Mouse (Mus musculus) c-Kit-positive CD71-positive TER-119-positive erythroid progenitor cells, embryonic 14.5 days (primary cell): ENCODE results near the gene Afap1.

Experiments
- DNase-seq: peaks from one replicate; pipeline ENCODE4 v3.0.0-alpha.2; 2013; ENCODE audit warnings: low spot score

The Afap1 gene

DNA sequence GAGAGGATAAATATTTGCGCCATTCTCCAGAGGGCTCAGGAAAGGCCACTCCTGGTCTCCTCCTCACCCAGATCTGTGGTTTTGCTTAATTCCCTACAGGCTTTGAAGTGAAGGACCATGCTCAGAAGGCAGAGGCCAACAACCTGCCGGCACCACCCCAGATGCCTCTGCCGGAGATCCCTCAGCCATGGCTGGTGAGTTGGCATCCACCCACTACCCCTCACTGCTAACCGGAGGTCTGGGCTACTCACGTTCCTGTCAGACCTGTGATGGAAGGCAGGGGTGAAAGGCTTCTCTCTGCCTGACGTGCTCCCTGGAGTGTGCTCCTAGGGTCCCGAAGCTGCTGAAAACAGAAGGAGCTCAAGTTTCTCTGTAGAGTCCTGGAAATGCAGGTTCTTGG, 42.8 kb downstream of the Afap1 start:
- DNase-seq = no peak

GRCm38 (mm10) chr5:35938249-35939223, 45.4 kb downstream of the Afap1 start:
- DNase-seq = no peak

DNA sequence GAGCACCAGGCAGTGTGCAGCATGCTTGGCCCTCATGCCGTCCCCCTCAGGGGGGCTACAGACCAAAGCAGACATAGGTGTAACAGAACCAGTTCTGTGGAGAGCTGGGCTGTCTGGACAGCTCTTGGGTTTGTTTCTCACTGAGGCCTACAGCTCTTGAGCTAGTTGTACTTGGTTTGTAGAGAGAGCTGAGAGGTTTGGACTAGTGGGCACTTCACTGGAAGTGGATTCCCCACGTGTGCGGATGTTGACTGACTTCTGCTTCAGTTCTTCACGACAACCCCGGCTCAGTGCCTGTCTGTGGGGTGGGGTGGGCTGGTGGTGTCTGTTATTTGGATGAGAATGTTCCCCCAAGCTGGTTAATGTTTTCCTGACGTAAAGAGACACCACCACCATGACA, 46.8 kb downstream of the Afap1 start:
- no peak for DNase-seq

- DNase-seq = no peak
Measured at GRCm38 (mm10) chr5:35943541-35943940, 50.4 kb downstream of the Afap1 start.

DNA sequence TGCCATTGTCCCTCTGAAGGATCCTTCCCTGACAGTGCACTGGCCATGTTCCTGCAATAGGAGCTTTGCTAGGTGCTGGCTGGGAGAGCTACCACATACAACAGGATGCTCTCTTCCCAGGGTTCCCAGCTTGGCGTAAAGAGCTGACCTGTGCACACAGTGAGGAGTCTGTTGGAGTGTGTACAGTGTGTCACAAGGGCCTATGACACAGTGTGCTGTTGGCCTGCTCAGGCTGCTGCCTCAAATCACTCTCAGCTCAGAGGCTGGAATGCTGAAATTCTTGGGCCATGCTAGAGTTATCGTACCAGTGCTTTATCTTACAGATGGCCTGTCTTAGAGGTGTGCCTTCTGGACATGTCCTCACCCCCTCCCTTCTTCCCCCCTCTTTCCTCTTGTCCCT, 53.7 kb downstream of the Afap1 start:
- DNase-seq = no peak

DNA sequence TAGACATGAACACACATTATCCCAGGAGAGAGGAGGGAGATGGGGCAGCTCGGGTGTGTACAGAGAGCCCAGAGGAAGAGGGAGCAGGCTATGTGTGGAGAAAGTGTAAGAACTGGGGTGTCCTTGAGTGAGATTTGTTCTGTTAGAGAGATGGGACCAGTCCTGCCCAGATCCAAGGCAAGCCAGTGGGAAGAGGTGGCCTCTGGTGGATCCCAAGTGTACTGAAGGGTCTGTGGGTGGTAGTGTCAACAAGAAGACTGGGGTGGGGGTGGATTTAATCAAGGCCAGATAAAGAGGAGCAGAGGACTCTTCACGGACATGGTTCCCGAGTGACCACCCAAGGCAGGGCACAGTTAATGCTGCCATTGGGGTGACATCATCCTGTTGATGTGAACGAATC, 54.3 kb downstream of the Afap1 start:
- DNase-seq = no peak

GRCm38 (mm10) chr5:35948225-35948975, 55.3 kb downstream of the Afap1 start:
- no peak for DNase-seq

DNA sequence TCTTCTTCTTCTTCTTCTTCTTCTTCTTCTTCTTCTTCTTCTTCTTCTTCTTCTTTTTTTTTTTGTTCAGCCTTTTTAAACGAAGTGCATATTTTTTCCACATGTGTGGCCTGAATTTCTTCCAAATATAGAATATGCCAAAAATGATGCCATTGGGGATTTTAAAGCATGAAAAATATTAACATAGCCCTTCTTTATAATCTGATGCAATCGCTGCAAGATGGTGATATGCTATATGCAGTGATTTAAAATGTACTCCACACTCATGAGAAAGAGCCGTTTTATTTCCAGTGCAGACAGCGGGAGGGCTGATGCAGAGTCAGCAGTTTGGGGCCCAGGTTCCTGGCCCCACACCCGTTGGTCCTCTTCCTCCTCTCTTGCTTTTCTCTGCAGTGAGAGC, 55.9 kb downstream of the Afap1 start:
- DNase-seq = no peak

DNA sequence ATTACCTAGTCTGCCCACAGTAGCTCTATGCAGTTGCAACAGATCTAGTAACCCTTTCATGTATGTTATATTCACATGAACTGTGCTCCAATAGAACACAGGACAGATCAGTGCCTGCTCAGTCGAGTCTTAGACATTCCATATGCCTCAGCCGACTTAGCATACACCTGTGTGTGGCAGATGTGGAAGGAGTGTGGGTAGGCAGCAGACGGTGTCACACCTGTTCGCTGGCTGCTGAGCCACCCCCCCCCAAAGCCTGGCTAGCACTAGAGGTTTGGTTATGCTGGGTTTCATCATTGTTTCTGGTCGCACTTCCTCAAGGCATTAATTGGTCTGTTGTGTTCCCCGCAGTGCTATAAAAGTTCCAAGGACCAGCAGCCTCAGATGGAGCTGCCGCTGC, 57.4 kb downstream of the Afap1 start:
- DNase-seq = no peak

DNA sequence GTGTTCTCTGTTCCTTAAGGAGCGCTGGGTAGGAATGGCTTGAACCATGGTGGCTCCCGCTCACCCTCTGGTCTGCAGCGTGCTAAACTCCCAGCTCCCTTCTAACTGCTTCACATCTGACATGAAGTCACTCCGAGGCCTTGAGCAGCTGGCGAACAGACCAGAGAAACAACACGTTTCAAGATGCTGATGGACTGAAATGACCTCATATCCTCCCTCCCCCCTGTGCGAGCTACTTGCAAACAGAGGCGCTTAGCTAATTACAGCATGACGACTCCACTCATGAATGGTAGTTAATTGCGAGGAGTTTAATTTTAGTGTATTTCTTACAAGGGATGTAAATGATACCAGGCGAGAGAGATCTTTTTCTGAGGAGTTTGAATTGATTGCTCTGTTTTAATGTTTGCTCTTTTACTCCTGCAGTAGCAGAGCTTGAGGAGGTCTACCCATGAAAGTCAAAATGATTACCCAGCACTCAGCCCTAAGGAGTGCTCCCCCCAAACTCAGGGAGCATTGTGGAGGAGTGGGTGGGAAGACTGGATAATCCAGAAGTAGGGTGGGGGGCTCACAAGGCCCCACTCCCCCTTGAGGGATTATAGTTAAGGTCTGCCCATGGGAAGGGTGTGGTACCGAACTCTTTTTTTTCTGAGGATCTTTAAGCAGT, 61.1 kb downstream of the Afap1 start:
- DNase-seq = no peak

GRCm38 (mm10) chr5:35956268-35956667, 63.1 kb downstream of the Afap1 start:
- no peak for DNase-seq

DNA sequence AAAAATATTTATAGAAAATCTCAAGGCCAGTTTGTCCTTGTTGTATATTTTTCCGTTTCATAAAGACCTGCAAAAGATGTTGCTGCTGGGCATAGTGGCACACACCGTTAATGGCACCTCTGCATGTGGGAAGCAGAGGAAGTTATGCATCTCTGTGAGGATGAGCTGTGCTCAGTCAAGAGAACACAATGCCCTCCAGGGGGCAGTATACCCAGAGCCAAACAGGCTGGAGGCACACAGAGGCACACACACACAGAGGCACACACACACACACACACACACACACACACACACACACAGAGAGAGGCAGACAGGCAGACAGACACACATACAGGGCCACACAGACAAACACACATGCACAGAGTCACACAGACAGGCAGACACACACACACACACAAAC, 65.6 kb downstream of the Afap1 start:
- no peak for DNase-seq

- no peak for DNase-seq
Measured at GRCm38 (mm10) chr5:35960168-35960567, 67.0 kb downstream of the Afap1 start.

GRCm38 (mm10) chr5:35961271-35961670, 68.2 kb downstream of the Afap1 start:
- no peak for DNase-seq

DNA sequence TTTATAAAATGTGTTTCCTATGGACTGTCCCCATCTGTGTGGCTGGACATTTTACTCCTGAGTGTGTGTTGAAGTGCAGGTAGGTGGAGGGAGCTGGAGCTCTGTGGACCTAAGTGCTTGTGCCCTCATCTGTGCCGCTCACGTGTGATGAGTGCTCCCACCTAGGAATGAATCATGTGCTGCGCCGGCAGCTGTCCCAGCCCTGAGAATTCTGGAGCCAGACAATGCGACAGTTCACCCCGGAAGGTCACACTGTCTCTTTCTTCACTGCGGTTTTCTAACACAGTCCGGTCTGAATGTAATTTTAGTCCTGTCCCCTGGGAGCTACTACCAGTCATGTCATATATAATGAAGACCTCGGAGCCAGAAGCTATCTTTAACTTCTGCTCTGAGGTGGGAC, 70.5 kb downstream of the Afap1 start:
- no peak for DNase-seq

GRCm38 (mm10) chr5:35965036-35965435, 71.9 kb downstream of the Afap1 start:
- no peak for DNase-seq

DNA sequence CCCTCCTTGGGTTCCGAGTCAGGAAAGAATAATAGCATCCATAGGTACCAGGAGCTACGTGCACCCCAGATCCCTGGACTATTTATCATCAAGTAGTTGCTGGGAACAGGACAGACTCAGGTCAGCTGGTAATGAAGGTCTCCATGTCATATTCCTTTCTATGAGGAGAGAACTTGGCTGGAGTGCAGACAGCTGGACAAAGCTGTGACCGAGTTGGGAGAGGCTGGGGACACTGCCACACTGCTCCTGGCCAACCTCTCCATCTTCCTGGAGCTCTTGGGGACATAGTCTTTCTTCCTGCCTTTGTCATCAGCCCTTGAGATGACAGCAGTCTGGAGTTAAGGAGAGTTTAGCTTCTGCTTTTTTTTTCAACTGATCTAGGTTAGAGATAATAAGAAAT, 76.7 kb downstream of the Afap1 start:
- no peak for DNase-seq

- no peak for DNase-seq
Measured at GRCm38 (mm10) chr5:35970380-35971105, 77.4 kb downstream of the Afap1 start.

GRCm38 (mm10) chr5:35971841-35972578, 78.9 kb downstream of the Afap1 start:
- peak; percentile 53 for DNase-seq

DNA sequence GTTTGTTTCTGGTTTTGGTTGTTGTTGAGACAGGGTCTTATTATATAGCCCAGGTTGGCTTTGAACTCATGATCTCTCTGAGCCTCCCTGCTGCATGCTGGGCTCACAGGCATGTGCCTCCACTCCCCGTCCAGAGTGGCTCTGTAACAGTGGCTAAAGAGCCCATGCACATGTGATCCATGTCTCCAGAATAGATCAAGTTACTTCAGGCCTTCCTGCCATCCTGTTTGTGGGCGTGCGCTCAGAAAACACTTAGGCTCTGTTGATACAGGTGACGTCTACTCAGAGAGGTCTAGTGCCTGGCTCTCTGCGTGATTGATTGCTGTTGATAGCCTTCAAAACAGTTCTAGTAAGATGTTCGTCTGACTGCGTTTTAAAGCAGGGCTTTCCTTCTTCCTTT, 79.6 kb downstream of the Afap1 start:
- no peak for DNase-seq

DNA sequence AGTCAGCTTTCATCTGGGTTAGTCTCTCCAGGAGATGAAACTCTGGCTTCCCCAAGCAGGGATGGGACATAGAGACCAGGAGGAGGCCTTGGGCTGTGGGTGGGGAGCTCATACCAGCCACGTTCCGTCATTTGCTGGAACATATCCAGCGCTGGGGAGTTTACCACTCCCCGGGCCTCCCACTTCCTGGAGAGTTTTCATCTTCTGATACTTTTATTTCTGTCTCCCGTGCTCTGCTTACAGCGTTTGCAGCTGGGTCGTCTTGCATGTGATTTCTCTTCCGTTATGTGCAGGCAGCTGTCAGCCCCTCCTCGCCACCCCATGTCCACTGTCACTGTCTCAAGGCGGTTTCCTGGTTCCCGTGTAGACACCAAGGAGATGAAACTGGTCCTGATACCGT, 80.7 kb downstream of the Afap1 start:
- no peak for DNase-seq
